Mouse (Mus musculus) cerebellum, postnatal 10 days (tissue): Measurements from ENCODE around the gene Vrtn.
A peak's percentile ranks its signal among the peaks of the same experiment; 100 is the strongest.

ENCODE experiments used
- DNase-seq, 2 experiments: peaks; one replicate each; pipeline ENCODE4 v3.0.0; 2021; ENCODE audit warnings: mixed read lengths in 2 of 2

The Vrtn gene

GRCm38 (mm10) chr12:84691347-84691746 lies 50.5 kb downstream of the Vrtn start:
- no peak for DNase-seq

- DNase-seq: no peak
Observed at GRCm38 (mm10) chr12:84692141-84692540, 51.3 kb downstream of the Vrtn start.

- DNase-seq: peak; percentile 68 to 71
Observed at GRCm38 (mm10) chr12:84698319-84699081, 57.7 kb downstream of the Vrtn start, which contains the start of gene Syndig1l. Syndig1l (minus strand) TSS chr12:84698831.
